Mouse (Mus musculus) monocyte, adult 59 days (primary cell): ENCODE results near the gene Smu1. TPM values are rescaled to one million over a fixed set of nuclear protein-coding genes. Genes with fewer than 3 reads are reported as not detected.

Experiments used
- total RNA-seq, 2 experiments: library from RNA; stranded (reverse); gene quantifications; one replicate each; pipeline ENCODE4 v1.2.4; 2023

Smu1 gene
- 10 to 100 TPM; 53.4 to 60.9 TPM for total RNA-seq

GRCm38 (mm10) chr4:40757780-40758420 is at the start of gene Smu1:
TSS of gene Smu1 (minus strand) at chr4:40757923.

GRCm38 (mm10) chr4:40722011-40722666 is 35.6 kb downstream of the Smu1 start, which contains the start of gene Dnaja1:
TSS of gene Dnaja1 (plus strand) at chr4:40722150.

GRCm38 (mm10) chr4:40702797-40703709 is 54.7 kb downstream of the Smu1 start, which contains the start of gene Aptx:
TSS of gene Aptx (minus strand) at chr4:40703194.

Other genes with a start within 250 kb of the Smu1 start
- gene Aptx, start 54.7 kb downstream of the Smu1 start, total RNA-seq: 10 to 100 TPM; 11.9 to 15.8 TPM
- gene Dnaja1, start 35.8 kb downstream of the Smu1 start, total RNA-seq: 100 to 1,000 TPM; 241 to 250 TPM
- 10 to 100 TPM; 53.6 to 58.1 TPM for gene B4galt1, start 96.1 kb upstream of the Smu1 start, total RNA-seq
- gene Spink4, start 162.1 kb upstream of the Smu1 start, total RNA-seq: not detected
- gene Bag1, start 190.4 kb upstream of the Smu1 start, total RNA-seq: 10 to 100 TPM; 80.8 to 81.4 TPM
- 10 to 100 TPM; 52.3 to 56.3 TPM for gene Chmp5, start 190.5 kb upstream of the Smu1 start, total RNA-seq
- 10 to 100 TPM; 47.4 to 52.6 TPM for gene Nfx1, start 213.0 kb upstream of the Smu1 start, total RNA-seq